Mouse (Mus musculus) embryonic facial prominence, embryonic 13.5 days (tissue): ENCODE measurements around the gene Prr12. TPM values are rescaled to one million over a fixed set of nuclear protein-coding genes. Genes with fewer than 3 reads are reported as not detected.

Experiments used
- ATAC-seq: fragments of 200-750 bp; cut with Nextera tagmentation; 2 replicates; pipeline ENCODE4 v1.8.0; 2017; ENCODE audit warnings: low read depth; ENCODE audit not compliant: insufficient number of reproducible peaks, insufficient read depth, low FRiP score, low TSS enrichment
- H3K27ac ChIP-seq: fragments of 300-500 bp; sonication (generic); 2 replicates; pipeline ENCODE4 v1.5.1; 2015; ENCODE audit warnings: moderate library complexity, mild to moderate bottlenecking, inconsistent platforms
- H3K27me3 ChIP-seq: fragments of 300-500 bp; sonication (generic); 2 replicates; pipeline ENCODE4 v1.6.1; 2015; ENCODE audit warnings: mild to moderate bottlenecking, inconsistent platforms
- H3K36me3 ChIP-seq: fragments of 300-500 bp; sonication (generic); 2 replicates; pipeline ENCODE4 v1.6.1; 2015; ENCODE audit warnings: mild to moderate bottlenecking, inconsistent platforms
- H3K4me1 ChIP-seq: fragments of 300-500 bp; sonication (generic); 2 replicates; pipeline ENCODE4 v1.6.1; 2015; ENCODE audit warnings: inconsistent platforms
- H3K4me2 ChIP-seq: fragments of 300-500 bp; sonication (generic); 2 replicates; pipeline ENCODE4 v1.6.1; 2015; ENCODE audit warnings: moderate library complexity, mild to moderate bottlenecking, inconsistent platforms
- H3K4me3 ChIP-seq: fragments of 300-500 bp; sonication (generic); 2 replicates; pipeline ENCODE4 v1.5.1; 2015; ENCODE audit warnings: mild to moderate bottlenecking, inconsistent platforms
- H3K9ac ChIP-seq: fragments of 300-500 bp; sonication (generic); 2 replicates; pipeline ENCODE4 v1.6.1; 2015; ENCODE audit warnings: mild to moderate bottlenecking, inconsistent platforms
- H3K9me3 ChIP-seq: fragments of 300-500 bp; sonication (generic); 2 replicates; pipeline ENCODE4 v1.6.1; 2016; ENCODE audit warnings: inconsistent platforms
- WGBS: fragments of 180-500 bp; shearing (Covaris S2); methylation state at CpG from one replicate; pipeline ENCODE4 v1.1.7; 2015; ENCODE audit warnings: mixed read lengths; 5-methylcytosine and 5-hydroxymethylcytosine counted together
- polyA plus RNA-seq: library from polyadenylated mRNA; unstranded; fragments of >200 nt; fragmentation: Nextera tagmentation; extraction: Ambion mirVana; gene quantifications from 2 replicates; pipeline ENCODE4 v1.2.1, GENCODE M21; 2015

Prr12 gene
- polyA plus RNA-seq, 1 experiment from 2014 or later = 15.7 TPM

DNA sequence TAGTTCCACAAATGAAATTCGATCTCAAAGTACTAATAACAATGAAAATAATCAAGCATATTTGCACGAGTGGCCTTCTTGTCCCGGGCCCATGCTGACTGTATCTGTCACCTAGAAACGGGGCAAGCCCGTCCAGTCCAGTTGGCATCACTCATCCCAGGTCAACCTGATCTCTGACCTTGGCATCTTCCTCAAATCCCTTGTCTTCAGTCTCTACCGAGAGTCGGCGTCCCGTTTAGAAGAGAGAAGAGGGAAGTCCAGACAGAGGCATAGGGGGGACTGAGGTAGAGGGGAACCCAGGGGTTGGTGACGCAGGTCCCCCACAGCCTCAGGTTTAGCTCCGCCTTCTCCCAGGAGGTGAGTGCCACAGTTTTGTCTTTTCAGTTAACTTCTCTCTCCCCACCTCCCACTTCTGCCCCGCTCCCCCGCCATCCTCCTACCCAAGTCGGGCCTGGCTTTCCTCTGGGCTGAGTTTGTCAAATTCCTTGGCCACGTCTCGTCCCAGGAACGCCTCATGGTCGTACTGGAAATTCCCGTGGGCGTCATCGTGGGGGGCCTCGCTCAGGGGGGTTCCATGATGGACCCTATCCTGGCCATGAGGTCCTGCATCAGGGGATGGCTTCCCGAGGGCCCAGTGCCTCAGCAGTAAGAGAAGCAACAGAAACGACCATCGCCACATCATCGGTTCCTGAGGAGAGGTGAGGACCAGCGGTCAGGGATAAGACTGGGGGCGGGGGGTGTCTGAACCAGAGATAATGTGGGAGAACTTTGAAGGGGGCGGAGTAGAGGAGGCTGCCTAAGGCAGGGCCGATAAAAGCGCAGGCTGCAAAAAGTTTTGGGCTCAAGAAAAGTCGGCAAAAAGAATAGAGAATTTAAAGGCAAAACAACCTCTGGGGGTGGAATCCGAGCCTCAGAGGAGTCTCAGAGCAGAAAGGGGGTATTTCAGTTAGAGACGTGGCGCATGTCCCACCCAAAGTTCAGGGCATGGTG, 38.6 kb upstream of the Prr12 start:
- peak overlapping the region; percentile 89 for H3K27ac ChIP-seq
- no peaks in the 10 kb centered on the region for H3K9me3 ChIP-seq
- peaks cover 33% of the 10 kb centered on the region for H3K4me1 ChIP-seq
- ATAC-seq = 0 out of 2 replicates have a peak, but pooled peaks have one; percentile 26
- H3K27me3 ChIP-seq = no peaks in the 10 kb centered on the region
- H3K9ac ChIP-seq = peak overlapping the region; percentile 88
- H3K36me3 ChIP-seq = peaks cover 38% of the 10 kb centered on the region
- WGBS = 10% methylated on average over 35 of the region's 35 CpGs
- H3K4me2 ChIP-seq = peak overlapping the region; percentile 76
- peak overlapping the region; percentile 66 for H3K4me3 ChIP-seq

- WGBS = 75% methylated on average over 13 of the region's 13 CpGs
- Histone ChIP-seq H3K27ac (peak overlapping the region; percentile 89), H3K9me3 (no peaks in the 10 kb centered on the region), H3K27me3 (no peaks in the 10 kb centered on the region), H3K4me1 (peaks cover 33% of the 10 kb centered on the region), H3K9ac (peak overlapping the region; percentile 88), H3K4me3 (peak overlapping the region; percentile 66), H3K4me2 (peak overlapping the region; percentile 76), H3K36me3 (peaks cover 43% of the 10 kb centered on the region)
- no peak for ATAC-seq
Measured at GRCm38 (mm10) chr7:45090251-45090977, 37.7 kb upstream of the Prr12 start.

DNA sequence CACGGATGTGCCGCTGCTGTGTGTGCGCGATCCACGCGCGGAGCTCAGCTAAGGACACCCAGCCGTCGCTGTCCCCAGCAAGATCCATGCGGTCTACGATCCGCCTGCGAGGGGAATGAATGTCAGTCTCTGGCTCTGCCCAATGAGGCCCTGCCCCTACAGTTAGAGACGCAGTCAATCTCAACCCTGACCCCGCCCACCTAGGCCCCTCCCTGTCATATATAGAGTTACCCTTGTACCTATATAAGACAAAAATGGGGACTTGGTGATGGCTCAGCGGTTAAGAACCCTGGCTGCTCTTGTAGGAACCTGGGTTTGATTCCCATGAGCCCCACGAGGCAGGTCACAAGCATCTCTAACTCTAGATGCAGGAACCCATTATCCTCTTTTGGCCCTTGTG, 35.9 kb upstream of the Prr12 start:
- no peak overlapping the region for H3K27ac ChIP-seq
- 93% methylated on average over 17 of the region's 17 CpGs for WGBS
- H3K36me3 ChIP-seq = peaks cover 57% of the 10 kb centered on the region
- H3K4me3 ChIP-seq = no peak overlapping the region
- no peaks in the 10 kb centered on the region for H3K27me3 ChIP-seq
- H3K9ac ChIP-seq = no peak overlapping the region
- peaks cover 21% of the 10 kb centered on the region for H3K4me1 ChIP-seq
- H3K4me2 ChIP-seq = no peak overlapping the region
- no peaks in the 10 kb centered on the region for H3K9me3 ChIP-seq
- ATAC-seq = no peak

- H3K27me3 ChIP-seq = no peaks in the 10 kb centered on the region
- WGBS = 79% methylated on average over 4 of the region's 4 CpGs
- no peaks in the 10 kb centered on the region for H3K9me3 ChIP-seq
- no peak overlapping the region for H3K4me2 ChIP-seq
- H3K9ac ChIP-seq = no peak overlapping the region
- H3K4me1 ChIP-seq = peaks cover 22% of the 10 kb centered on the region
- no peak for ATAC-seq
- no peak overlapping the region for H3K27ac ChIP-seq
- peaks cover 79% of the 10 kb centered on the region for H3K36me3 ChIP-seq
- H3K4me3 ChIP-seq = no peak overlapping the region
Measured at GRCm38 (mm10) chr7:45086084-45086483, 33.4 kb upstream of the Prr12 start.

DNA sequence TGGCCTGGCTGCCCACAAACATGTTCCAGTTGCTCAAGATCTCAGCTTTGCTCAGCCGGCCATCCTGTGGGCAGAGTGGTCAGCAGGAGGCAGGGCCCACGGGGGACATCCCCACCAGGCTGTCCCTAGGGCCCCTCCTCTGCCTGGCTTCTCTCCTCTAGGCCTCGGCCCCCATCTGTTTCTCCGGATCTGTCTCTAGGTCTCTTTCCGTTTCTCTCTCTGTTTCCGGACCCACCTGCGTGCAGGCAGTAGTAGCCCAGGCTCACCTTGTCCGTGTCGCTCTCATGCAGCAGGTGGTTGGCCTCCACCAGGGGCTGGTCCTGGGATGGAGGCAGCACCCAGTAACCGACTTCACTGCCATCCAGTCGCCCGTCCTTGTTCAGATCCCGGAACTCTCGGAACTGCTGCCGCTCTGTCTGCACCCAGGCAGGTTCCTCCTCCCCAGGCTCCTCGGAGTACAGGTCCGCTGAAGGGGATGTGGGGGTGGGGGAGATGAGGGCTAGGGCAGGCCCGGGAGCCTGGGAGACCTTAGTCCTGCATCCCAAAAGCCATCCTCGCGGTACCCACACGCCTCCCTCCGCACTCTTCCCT, 30.7 kb upstream of the Prr12 start:
- Histone ChIP-seq H3K4me1 (peaks cover 15% of the 10 kb centered on the region), H3K4me2 (no peak overlapping the region), H3K27ac (peak overlapping the region; percentile 80), H3K9ac (peak overlapping the region; percentile 36; the same call in 1 of the 2 replicates), H3K27me3 (no peaks in the 10 kb centered on the region), H3K4me3 (no peak overlapping the region), H3K9me3 (no peaks in the 10 kb centered on the region), H3K36me3 (peaks cover 72% of the 10 kb centered on the region)
- WGBS = 84% methylated on average over 22 of the region's 22 CpGs
- no peak; the same call in 1 of the 2 replicates for ATAC-seq

DNA sequence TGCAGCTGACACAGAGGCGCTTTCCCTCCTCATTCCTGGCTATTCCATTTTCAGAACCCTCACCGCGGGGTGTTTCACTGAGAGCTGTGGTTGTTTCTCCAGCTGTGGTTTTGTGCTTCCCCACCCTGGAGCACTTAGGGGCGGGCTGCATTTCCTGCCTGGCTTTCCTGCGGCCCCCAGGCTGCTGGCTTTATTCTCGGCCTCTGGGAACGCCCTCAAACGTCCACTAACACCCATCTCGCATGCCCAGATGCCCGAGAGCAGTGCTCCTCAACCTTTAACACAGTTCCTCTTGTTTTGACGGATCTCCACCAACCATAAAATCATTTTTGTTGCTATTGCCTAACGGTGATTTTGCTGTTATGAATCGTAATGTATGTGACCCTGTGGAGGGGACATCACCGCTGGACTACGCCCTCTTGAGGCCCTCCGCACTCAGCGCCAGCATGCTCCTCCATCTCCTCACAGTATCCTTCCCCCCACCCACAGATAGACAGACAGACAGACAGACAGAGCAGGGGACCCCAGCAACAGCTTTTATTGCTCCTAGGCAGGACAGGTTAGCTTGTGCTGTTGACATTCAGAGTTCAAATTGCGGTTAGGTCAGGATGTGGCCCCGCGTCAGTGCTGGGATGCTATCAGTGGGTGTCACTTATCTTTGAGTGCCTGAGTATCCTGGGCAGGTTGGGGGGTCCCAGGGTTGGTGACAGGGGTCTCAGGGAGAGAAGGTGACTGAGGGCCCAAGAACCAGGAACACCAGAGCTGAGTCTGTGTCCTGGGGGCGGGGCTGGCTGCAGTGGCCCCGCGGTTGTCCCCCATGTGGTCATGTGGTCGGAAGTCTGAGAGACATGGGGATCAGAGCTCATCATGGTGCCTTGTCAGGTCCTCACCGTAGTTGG, 30.0 kb upstream of the Prr12 start:
- peaks cover 15% of the 10 kb centered on the region for H3K4me1 ChIP-seq
- 0 out of 2 replicates have a peak overlapping the region, but pooled peaks have one; percentile 36 for H3K9ac ChIP-seq
- H3K4me2 ChIP-seq = 0 out of 2 replicates have a peak overlapping the region, but pooled peaks have one; percentile 18
- no peaks in the 10 kb centered on the region for H3K9me3 ChIP-seq
- WGBS = 64% methylated on average over 25 of the region's 25 CpGs
- H3K27ac ChIP-seq = peak overlapping the region; percentile 80
- 0 out of 2 replicates have a peak, but pooled peaks have one; percentile 35 for ATAC-seq
- peaks cover 67% of the 10 kb centered on the region for H3K36me3 ChIP-seq
- H3K27me3 ChIP-seq = no peaks in the 10 kb centered on the region
- H3K4me3 ChIP-seq = no peak overlapping the region

GRCm38 (mm10) chr7:45081016-45081415, 28.3 kb upstream of the Prr12 start:
- Histone ChIP-seq H3K4me1 (peaks cover 15% of the 10 kb centered on the region), H3K9me3 (no peaks in the 10 kb centered on the region), H3K4me2 (no peak overlapping the region), H3K36me3 (peaks cover 67% of the 10 kb centered on the region), H3K4me3 (no peak overlapping the region), H3K27ac (peak overlapping the region; percentile 9; the same call in 1 of the 2 replicates), H3K9ac (no peak overlapping the region), H3K27me3 (no peaks in the 10 kb centered on the region)
- WGBS = 45% methylated on average over 5 of the region's 5 CpGs
- ATAC-seq = no peak

- peaks cover 15% of the 10 kb centered on the region for H3K4me1 ChIP-seq
- no peak overlapping the region for H3K4me3 ChIP-seq
- H3K9ac ChIP-seq = no peak overlapping the region
- no peaks in the 10 kb centered on the region for H3K27me3 ChIP-seq
- H3K9me3 ChIP-seq = no peaks in the 10 kb centered on the region
- ATAC-seq = no peak
- H3K4me2 ChIP-seq = no peak overlapping the region
- H3K27ac ChIP-seq = no peak overlapping the region
- WGBS = 2% methylated on average over 10 of the region's 10 CpGs
- H3K36me3 ChIP-seq = peaks cover 67% of the 10 kb centered on the region
Measured at GRCm38 (mm10) chr7:45079856-45080255, 27.2 kb upstream of the Prr12 start.

DNA sequence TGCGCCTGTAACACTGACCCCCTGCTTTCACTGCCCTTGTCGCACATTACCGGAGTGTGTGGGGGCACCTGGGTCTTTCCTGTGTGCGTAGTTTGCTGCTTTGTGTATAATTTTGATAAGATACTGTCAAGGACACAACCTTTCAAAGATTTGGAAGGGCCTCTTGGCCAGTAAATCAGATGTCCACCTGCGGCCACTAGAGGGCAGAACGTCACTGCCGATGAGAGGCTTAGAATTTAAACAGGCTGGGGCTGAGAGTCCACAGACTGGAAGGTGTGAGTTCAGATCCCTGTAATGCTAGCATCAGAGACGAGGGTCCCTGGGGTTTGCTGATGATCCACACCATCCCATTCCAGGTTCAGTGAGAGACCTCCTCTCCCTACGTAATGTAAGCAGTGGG, 25.8 kb upstream of the Prr12 start:
- H3K27me3 ChIP-seq = no peaks in the 10 kb centered on the region
- H3K4me3 ChIP-seq = no peak overlapping the region
- H3K4me1 ChIP-seq = peaks cover 14% of the 10 kb centered on the region
- no peak overlapping the region for H3K27ac ChIP-seq
- 41% methylated on average over 9 of the region's 9 CpGs for WGBS
- no peak overlapping the region for H3K9ac ChIP-seq
- H3K9me3 ChIP-seq = no peaks in the 10 kb centered on the region
- no peak for ATAC-seq
- peaks cover 68% of the 10 kb centered on the region for H3K36me3 ChIP-seq
- H3K4me2 ChIP-seq = no peak overlapping the region

DNA sequence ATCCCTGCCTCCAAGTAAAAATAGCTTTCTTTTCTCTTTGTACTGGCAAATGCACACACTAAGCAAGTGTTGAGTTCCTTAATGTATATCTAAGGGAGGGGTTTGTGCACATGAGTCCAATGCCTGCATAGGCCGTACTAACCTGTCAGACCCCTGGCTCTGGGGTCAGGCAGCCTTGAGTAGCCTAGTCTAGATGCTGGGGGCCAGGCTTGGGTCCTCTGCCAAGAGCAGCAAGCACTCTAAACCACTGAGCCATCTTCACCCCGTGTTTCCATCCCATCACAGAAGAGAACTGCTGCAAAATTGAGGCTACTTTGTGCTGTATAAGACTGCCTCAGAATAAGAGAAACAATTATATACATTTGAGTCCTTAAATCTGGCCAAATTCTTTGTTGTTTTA, 25.1 kb upstream of the Prr12 start:
- Histone ChIP-seq H3K36me3 (peaks cover 66% of the 10 kb centered on the region), H3K4me3 (no peak overlapping the region)
- 91% methylated on average over 2 of the region's 2 CpGs for WGBS

More for the DNA sequence above, 25.1 kb upstream of the Prr12 start:
- Histone ChIP-seq H3K9me3 (no peaks in the 10 kb centered on the region), H3K27ac (no peak overlapping the region), H3K9ac (no peak overlapping the region), H3K4me1 (peaks cover 7% of the 10 kb centered on the region), H3K4me2 (no peak overlapping the region), H3K27me3 (no peaks in the 10 kb centered on the region)
- ATAC-seq = no peak
